Mouse (Mus musculus): Measurements from ENCODE around the gene Akr1b10. TPM values are rescaled to one million over a fixed set of nuclear protein-coding genes. Genes with fewer than 3 reads are reported as not detected.
"Not testable (repeated sequence)": the region's sequence is repeated elsewhere in the genome, so short reads cannot be mapped to it uniquely, and the experiment has no call there.

The Akr1b10 gene
- polyA plus RNA-seq, 1 experiment from 2014 or later, result 15.5 TPM

DNA sequence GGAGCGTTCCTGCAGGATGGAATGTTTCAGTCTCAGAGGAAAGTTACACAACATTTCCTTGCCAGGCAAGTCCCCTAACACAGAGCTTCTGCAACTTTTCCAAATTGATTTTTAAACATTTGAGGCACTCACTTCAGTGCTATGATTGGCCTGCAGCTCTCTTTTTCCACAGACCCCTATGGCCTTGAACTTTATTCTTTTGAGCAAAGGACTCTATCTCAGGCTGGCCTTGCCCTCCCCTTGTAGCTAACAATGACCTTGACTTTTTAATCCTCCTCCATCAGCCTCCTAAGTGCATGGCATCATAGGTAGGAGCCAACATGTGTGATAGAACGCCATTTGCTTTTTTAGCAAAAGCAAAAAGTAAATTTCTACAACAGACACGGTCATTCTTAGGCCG lies 22.7 kb downstream of the Akr1b10 start:
- 72% methylated on average over 4 of the region's 4 CpGs for WGBS
- TF ChIP-seq CTCF (IDR thresholded peaks at IDR 0.05), result no peak
- TF ChIP-seq EP300 (IDR thresholded peaks at IDR 0.05), result no peak

DNA sequence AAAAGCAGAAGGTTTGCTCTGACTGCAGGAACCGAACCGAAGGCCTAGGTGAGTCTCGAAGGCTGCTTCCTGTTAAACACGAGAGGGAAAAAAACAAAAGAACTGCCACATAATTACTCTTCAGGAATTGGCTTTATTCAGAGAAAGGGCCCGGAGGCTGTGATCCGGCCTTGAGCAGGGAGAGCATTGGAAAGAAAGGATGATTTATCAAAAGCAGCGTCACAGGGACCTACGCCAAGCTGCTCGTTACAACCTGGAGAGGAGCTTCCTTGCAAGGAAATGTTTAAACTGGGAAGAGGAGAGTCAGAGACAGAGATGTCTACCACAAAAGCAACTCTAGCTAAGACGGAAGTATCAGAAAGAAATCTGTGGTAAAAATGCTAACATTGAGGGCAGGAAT lies 23.4 kb downstream of the Akr1b10 start:
- DNase-seq (ENCODE audit: low spot score), result no peak
- Histone ChIP-seq H3K4me3 (ENCODE audit: low read depth, low read length) (no peak overlapping the region), H3K27me3 (replicated peaks; ENCODE audit: insufficient read depth, low read length) (no peaks in the 10 kb centered on the region), H3K36me3 (ENCODE audit: insufficient read depth, low read length) (no peaks in the 10 kb centered on the region), H3K4me2 (replicated peaks; ENCODE audit: low read depth, low read length) (no peak overlapping the region), H3K9ac (replicated peaks; ENCODE audit: low read depth) (no peak overlapping the region), H3K27ac (ENCODE audit: low read length) (no peak overlapping the region), H3K4me1 (ENCODE audit: insufficient read depth, low read depth, low read length) (no peaks in the 10 kb centered on the region), H3K9me3 (ENCODE audit: low read length) (no peaks in the 10 kb centered on the region)
- no peak for ATAC-seq
- 47% methylated on average over 10 of the region's 10 CpGs for WGBS
- TF ChIP-seq CTCF (IDR thresholded peaks at IDR 0.05) (no peak), EP300 (IDR thresholded peaks at IDR 0.05) (no peak)

More for the DNA sequence above, 22.7 kb downstream of the Akr1b10 start:
- Histone ChIP-seq H3K4me2 (replicated peaks; ENCODE audit: low read depth, low read length) (no peak overlapping the region), H3K36me3 (ENCODE audit: insufficient read depth, low read length) (no peaks in the 10 kb centered on the region), H3K9ac (replicated peaks; ENCODE audit: low read depth) (no peak overlapping the region), H3K27me3 (replicated peaks; ENCODE audit: insufficient read depth, low read length) (no peaks in the 10 kb centered on the region), H3K9me3 (ENCODE audit: low read length) (no peaks in the 10 kb centered on the region), H3K27ac (ENCODE audit: low read length) (no peak overlapping the region), H3K4me1 (ENCODE audit: insufficient read depth, low read depth, low read length) (no peaks in the 10 kb centered on the region), H3K4me3 (ENCODE audit: low read depth, low read length) (no peak overlapping the region)
- ATAC-seq (no peak), DNase-seq (ENCODE audit: low spot score) (no peak)

DNA sequence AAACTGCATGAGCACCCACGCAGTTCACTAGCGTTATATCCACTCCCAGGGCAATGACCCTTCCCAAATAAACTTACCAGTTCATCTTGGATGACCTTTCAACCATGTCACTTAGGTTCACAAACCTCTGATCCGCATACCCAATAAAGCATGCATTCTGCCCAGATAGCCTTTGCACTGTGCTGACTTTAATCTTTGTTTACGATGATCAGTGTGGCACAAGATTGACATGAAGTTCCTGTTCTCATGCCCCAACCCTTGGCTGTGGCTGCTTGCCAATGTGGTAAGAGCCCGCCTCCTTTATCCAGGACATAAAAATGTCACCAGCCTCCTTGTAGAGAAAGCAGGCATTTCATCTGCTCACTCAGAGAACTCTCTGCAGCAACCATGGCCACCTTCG lies 28.0 kb downstream of the Akr1b10 start, which contains the start of gene Akr1b7:
Akr1b7 (plus strand) TSS at position 312 of the 400 bp plus-strand sequence.
- Histone ChIP-seq H3K9me3 (ENCODE audit: low read length) (no peaks in the 10 kb centered on the region), H3K27ac (ENCODE audit: low read length) (no peak within 1 kb of the TSS), H3K27me3 (replicated peaks; ENCODE audit: insufficient read depth, low read length) (no peaks in the 10 kb centered on the region), H3K4me2 (replicated peaks; ENCODE audit: low read depth, low read length) (no peak within 1 kb of the TSS), H3K9ac (replicated peaks; ENCODE audit: low read depth) (no peak within 1 kb of the TSS), H3K4me3 (ENCODE audit: low read depth, low read length) (no peak within 1 kb of the TSS), H3K4me1 (ENCODE audit: insufficient read depth, low read depth, low read length) (no peaks in the 10 kb centered on the region), H3K36me3 (ENCODE audit: insufficient read depth, low read length) (no peaks in the 10 kb centered on the region)
- ATAC-seq (no peak), DNase-seq (ENCODE audit: low spot score) (no peak)
- WGBS, result 44% methylated on average over 6 of the region's 6 CpGs
- no peak for TF ChIP-seq CTCF (IDR thresholded peaks at IDR 0.05)
- no peak for TF ChIP-seq EP300 (IDR thresholded peaks at IDR 0.05)

GRCm38 (mm10) chr6:34412688-34413087 lies 28.7 kb downstream of the Akr1b10 start:
- no peak overlapping the region for H3K27ac ChIP-seq (ENCODE audit: low read length)
- no peaks in the 10 kb centered on the region for H3K4me1 ChIP-seq (ENCODE audit: insufficient read depth, low read depth, low read length)
- no peak overlapping the region for H3K9ac ChIP-seq (replicated peaks; ENCODE audit: low read depth)
- no peaks in the 10 kb centered on the region for H3K36me3 ChIP-seq (ENCODE audit: insufficient read depth, low read length)
- WGBS, result 67% methylated on average over 1 of the region's 1 CpGs
- H3K9me3 ChIP-seq (ENCODE audit: low read length), result no peaks in the 10 kb centered on the region
- ATAC-seq, result no peak
- TF ChIP-seq EP300 (IDR thresholded peaks at IDR 0.05) (no peak), CTCF (IDR thresholded peaks at IDR 0.05) (no peak)
- no peak overlapping the region for H3K4me2 ChIP-seq (replicated peaks; ENCODE audit: low read depth, low read length)
- no peak for DNase-seq (ENCODE audit: low spot score)
- H3K4me3 ChIP-seq (ENCODE audit: low read depth, low read length), result no peak overlapping the region
- no peaks in the 10 kb centered on the region for H3K27me3 ChIP-seq (replicated peaks; ENCODE audit: insufficient read depth, low read length)

GRCm38 (mm10) chr6:34413386-34413785 lies 29.4 kb downstream of the Akr1b10 start:
- H3K9ac ChIP-seq (replicated peaks; ENCODE audit: low read depth); H3K9me3 ChIP-seq (ENCODE audit: low read length); H3K4me3 ChIP-seq (ENCODE audit: low read depth, low read length); H3K4me1 ChIP-seq (ENCODE audit: insufficient read depth, low read depth, low read length); H3K36me3 ChIP-seq (ENCODE audit: insufficient read depth, low read length); H3K27ac ChIP-seq (ENCODE audit: low read length); H3K27me3 ChIP-seq (replicated peaks; ENCODE audit: insufficient read depth, low read length); DNase-seq (ENCODE audit: low spot score); ATAC-seq; H3K4me2 ChIP-seq (replicated peaks; ENCODE audit: low read depth, low read length): not testable (repeated sequence)
- WGBS, result 15% methylated on average over 1 of the region's 1 CpGs

DNA sequence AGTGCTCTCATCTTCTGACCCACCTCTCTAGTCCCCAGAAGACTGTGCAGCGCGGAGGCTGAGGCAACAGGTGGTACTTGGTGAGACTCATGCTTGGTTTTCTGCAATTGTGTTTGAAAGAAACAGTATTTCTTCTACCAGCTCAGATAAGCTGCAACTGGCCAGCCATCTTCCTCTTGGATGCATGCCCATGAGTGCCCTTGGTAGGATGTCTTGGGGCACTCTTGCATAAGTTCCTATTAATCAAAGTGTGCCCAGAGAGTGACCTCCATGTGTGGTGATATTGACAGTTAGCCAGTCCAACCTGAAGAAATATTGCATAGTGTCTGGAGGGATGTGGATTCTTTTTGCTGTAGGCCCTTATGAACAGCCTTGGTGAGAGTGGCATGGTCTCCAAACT lies 32.5 kb downstream of the Akr1b10 start:
- 98% methylated on average over 2 of the region's 2 CpGs for WGBS
- H3K36me3 ChIP-seq (ENCODE audit: insufficient read depth, low read length), result no peaks in the 10 kb centered on the region
- no peak overlapping the region for H3K9ac ChIP-seq (replicated peaks; ENCODE audit: low read depth)
- H3K4me2 ChIP-seq (replicated peaks; ENCODE audit: low read depth, low read length), result no peak overlapping the region
- no peak overlapping the region for H3K4me3 ChIP-seq (ENCODE audit: low read depth, low read length)
- H3K27ac ChIP-seq (ENCODE audit: low read length), result no peak overlapping the region
- no peak for DNase-seq (ENCODE audit: low spot score)
- TF ChIP-seq EP300 (IDR thresholded peaks at IDR 0.05) (no peak), CTCF (IDR thresholded peaks at IDR 0.05) (no peak)
- no peaks in the 10 kb centered on the region for H3K27me3 ChIP-seq (replicated peaks; ENCODE audit: insufficient read depth, low read length)
- no peaks in the 10 kb centered on the region for H3K9me3 ChIP-seq (ENCODE audit: low read length)
- no peaks in the 10 kb centered on the region for H3K4me1 ChIP-seq (ENCODE audit: insufficient read depth, low read depth, low read length)
- no peak for ATAC-seq

- Histone ChIP-seq H3K9me3 (ENCODE audit: low read length) (no peaks in the 10 kb centered on the region), H3K27ac (ENCODE audit: low read length) (no peak overlapping the region), H3K4me3 (ENCODE audit: low read depth, low read length) (no peak overlapping the region), H3K27me3 (replicated peaks; ENCODE audit: insufficient read depth, low read length) (no peaks in the 10 kb centered on the region), H3K4me2 (replicated peaks; ENCODE audit: low read depth, low read length) (no peak overlapping the region), H3K9ac (replicated peaks; ENCODE audit: low read depth) (no peak overlapping the region), H3K36me3 (ENCODE audit: insufficient read depth, low read length) (no peaks in the 10 kb centered on the region), H3K4me1 (ENCODE audit: insufficient read depth, low read depth, low read length) (no peaks in the 10 kb centered on the region)
- no peak for DNase-seq (ENCODE audit: low spot score)
- no peak for ATAC-seq
- no peak for TF ChIP-seq CTCF (IDR thresholded peaks at IDR 0.05)
- no peak for TF ChIP-seq EP300 (IDR thresholded peaks at IDR 0.05)
These were observed 35.1 kb downstream of the Akr1b10 start for GRCm38 (mm10) chr6:34419071-34419470.
